Mouse (Mus musculus) forebrain, embryonic 15.5 days (tissue): ENCODE data around the gene Blm. TPM values are rescaled to one million over a fixed set of nuclear protein-coding genes. Genes with fewer than 3 reads are reported as not detected.
"Not testable (repeated sequence)": the region's sequence is repeated elsewhere in the genome, so short reads cannot be mapped to it uniquely, and the experiment has no call there.

Source experiments
- ATAC-seq: fragments of 200-750 bp; cut with Nextera tagmentation; replicated peaks from 2 replicates; pipeline ENCODE4 v1.8.0; 2017; ENCODE audit warnings: mild to moderate bottlenecking, moderate TSS enrichment, moderate library complexity
- H3K27ac ChIP-seq: fragments of 300-500 bp; sonication (generic); replicated peaks from 2 replicates; pipeline ENCODE4 v1.5.1; 2015; ENCODE audit warnings: mild to moderate bottlenecking, inconsistent platforms
- H3K27me3 ChIP-seq: fragments of 300-500 bp; sonication (generic); 2 replicates; pipeline ENCODE4 v1.6.1; 2015; ENCODE audit warnings: inconsistent platforms
- H3K36me3 ChIP-seq: fragments of 300-500 bp; sonication (generic); 2 replicates; pipeline ENCODE4 v1.6.1; 2015; ENCODE audit warnings: mild to moderate bottlenecking, inconsistent platforms
- H3K4me1 ChIP-seq: fragments of 300-500 bp; sonication (generic); 2 replicates; pipeline ENCODE4 v1.6.1; 2015; ENCODE audit warnings: inconsistent platforms
- H3K4me2 ChIP-seq: fragments of 300-500 bp; sonication (generic); replicated peaks from 2 replicates; pipeline ENCODE4 v1.6.1; 2015; ENCODE audit warnings: mild to moderate bottlenecking, inconsistent platforms
- H3K4me3 ChIP-seq: fragments of 300-500 bp; sonication (generic); 2 replicates; pipeline ENCODE4 v1.5.1; 2015; ENCODE audit warnings: mild to moderate bottlenecking, inconsistent platforms
- H3K9ac ChIP-seq: fragments of 300-500 bp; sonication (generic); replicated peaks from 2 replicates; pipeline ENCODE4 v1.6.1; 2015; ENCODE audit warnings: mild to moderate bottlenecking, inconsistent platforms
- H3K9me3 ChIP-seq: fragments of 300-500 bp; sonication (generic); 2 replicates; pipeline ENCODE4 v1.6.1; 2016; ENCODE audit warnings: inconsistent platforms
- WGBS: fragments of 180-500 bp; shearing (Covaris S2); methylation state at CpG from one replicate; pipeline ENCODE4 v1.1.7; 2015; ENCODE audit warnings: mixed read lengths; 5-methylcytosine and 5-hydroxymethylcytosine counted together
- polyA plus RNA-seq: library from polyadenylated mRNA; unstranded; fragments of >200 nt; fragmentation: Nextera tagmentation; extraction: Ambion mirVana; gene quantifications from 2 replicates; pipeline ENCODE4 v1.2.1, GENCODE M21; 2015

Blm gene
- polyA plus RNA-seq, 1 experiment from 2014 or later = 14.5 TPM

- WGBS = 83% methylated on average over 6 of the region's 6 CpGs
- Histone ChIP-seq H3K27me3 (no peaks in the 10 kb centered on the region), H3K9ac (no peak overlapping the region), H3K4me1 (no peaks in the 10 kb centered on the region), H3K36me3 (no peaks in the 10 kb centered on the region), H3K4me3 (no peak overlapping the region), H3K9me3 (no peaks in the 10 kb centered on the region), H3K4me2 (no peak overlapping the region), H3K27ac (no peak overlapping the region)
- ATAC-seq = no peak
Observed at GRCm38 (mm10) chr7:80526698-80527097, 8.2 kb downstream of the Blm start.

GRCm38 (mm10) chr7:80512408-80513085, 22.4 kb downstream of the Blm start:
- no peak overlapping the region for H3K4me3 ChIP-seq
- H3K4me1 ChIP-seq = no peaks in the 10 kb centered on the region
- no peaks in the 10 kb centered on the region for H3K27me3 ChIP-seq
- no peak overlapping the region for H3K9ac ChIP-seq
- H3K36me3 ChIP-seq = peaks cover 11% of the 10 kb centered on the region
- no peak overlapping the region for H3K4me2 ChIP-seq
- H3K27ac ChIP-seq = no peak overlapping the region
- no peak for ATAC-seq
- WGBS = 66% methylated on average over 16 of the region's 16 CpGs
- no peaks in the 10 kb centered on the region for H3K9me3 ChIP-seq

GRCm38 (mm10) chr7:80507697-80508096, 27.2 kb downstream of the Blm start:
- ATAC-seq, H3K27me3 ChIP-seq, H3K4me1 ChIP-seq, H3K9me3 ChIP-seq, H3K4me3 ChIP-seq, H3K9ac ChIP-seq, H3K4me2 ChIP-seq, H3K27ac ChIP-seq: not testable (repeated sequence)
- H3K36me3 ChIP-seq = peaks cover 41% of the 10 kb centered on the region
- WGBS = 97% methylated on average over 26 of the region's 26 CpGs

GRCm38 (mm10) chr7:80506007-80506406, 28.9 kb downstream of the Blm start:
- no peak overlapping the region for H3K4me3 ChIP-seq

GRCm38 (mm10) chr7:80504920-80505319, 30.0 kb downstream of the Blm start:
- H3K27me3 ChIP-seq = no peaks in the 10 kb centered on the region
- H3K4me3 ChIP-seq = no peak overlapping the region
- no peaks in the 10 kb centered on the region for H3K9me3 ChIP-seq
- WGBS = 98% methylated on average over 3 of the region's 3 CpGs
- H3K4me2 ChIP-seq = no peak overlapping the region
- peaks cover 44% of the 10 kb centered on the region for H3K36me3 ChIP-seq
- no peak overlapping the region for H3K9ac ChIP-seq
- H3K27ac ChIP-seq = no peak overlapping the region
- H3K4me1 ChIP-seq = no peaks in the 10 kb centered on the region
- ATAC-seq = no peak

More at GRCm38 (mm10) chr7:80506007-80506406, 28.9 kb downstream of the Blm start:
- H3K9me3 ChIP-seq = no peaks in the 10 kb centered on the region
- ATAC-seq = no peak
- H3K27me3 ChIP-seq = no peaks in the 10 kb centered on the region
- peaks cover 44% of the 10 kb centered on the region for H3K36me3 ChIP-seq
- no peak overlapping the region for H3K9ac ChIP-seq
- H3K4me2 ChIP-seq = no peak overlapping the region
- no peaks in the 10 kb centered on the region for H3K4me1 ChIP-seq
- 93% methylated on average over 3 of the region's 3 CpGs for WGBS
- H3K27ac ChIP-seq = no peak overlapping the region

GRCm38 (mm10) chr7:80501006-80501405, 33.9 kb downstream of the Blm start:
- Histone ChIP-seq H3K4me1 (no peaks in the 10 kb centered on the region), H3K9me3 (no peaks in the 10 kb centered on the region), H3K27me3 (no peaks in the 10 kb centered on the region), H3K27ac (no peak overlapping the region), H3K36me3 (peaks cover 31% of the 10 kb centered on the region), H3K9ac (no peak overlapping the region), H3K4me3 (no peak overlapping the region), H3K4me2 (no peak overlapping the region)
- ATAC-seq = no peak
- WGBS = 81% methylated on average over 7 of the region's 7 CpGs

GRCm38 (mm10) chr7:80500099-80500498, 34.8 kb downstream of the Blm start:
- Histone ChIP-seq H3K27me3 (no peaks in the 10 kb centered on the region), H3K4me1 (no peaks in the 10 kb centered on the region), H3K9me3 (no peaks in the 10 kb centered on the region), H3K4me3 (no peak overlapping the region), H3K36me3 (peaks cover 24% of the 10 kb centered on the region), H3K4me2 (no peak overlapping the region), H3K27ac (no peak overlapping the region), H3K9ac (no peak overlapping the region)
- ATAC-seq = no peak

GRCm38 (mm10) chr7:80499190-80499962, 35.5 kb downstream of the Blm start:
- ATAC-seq = no peak

GRCm38 (mm10) chr7:80496656-80497055, 38.3 kb downstream of the Blm start:
- H3K36me3 ChIP-seq = peaks cover 3% of the 10 kb centered on the region; the same call in 1 of the 2 replicates
- no peaks in the 10 kb centered on the region for H3K27me3 ChIP-seq
- H3K4me3 ChIP-seq = no peak overlapping the region
- H3K9ac ChIP-seq = no peak overlapping the region
- 87% methylated on average over 3 of the region's 3 CpGs for WGBS
- no peak overlapping the region for H3K4me2 ChIP-seq
- no peak for ATAC-seq
- H3K9me3 ChIP-seq = no peaks in the 10 kb centered on the region
- H3K27ac ChIP-seq = no peak overlapping the region
- no peaks in the 10 kb centered on the region for H3K4me1 ChIP-seq

More at GRCm38 (mm10) chr7:80499190-80499962, 35.5 kb downstream of the Blm start:
- Histone ChIP-seq H3K4me3 (no peak overlapping the region), H3K4me1 (no peaks in the 10 kb centered on the region), H3K27me3 (no peaks in the 10 kb centered on the region), H3K27ac (no peak overlapping the region), H3K9ac (no peak overlapping the region), H3K4me2 (no peak overlapping the region), H3K36me3 (peaks cover 18% of the 10 kb centered on the region), H3K9me3 (no peaks in the 10 kb centered on the region)
- 84% methylated on average over 9 of the region's 9 CpGs for WGBS

GRCm38 (mm10) chr7:80495210-80495609, 39.7 kb downstream of the Blm start:
- no peak overlapping the region for H3K9ac ChIP-seq
- no peak overlapping the region for H3K27ac ChIP-seq
- WGBS = 76% methylated on average over 6 of the region's 6 CpGs
- H3K4me2 ChIP-seq = no peak overlapping the region
- no peaks in the 10 kb centered on the region for H3K4me1 ChIP-seq
- no peak for ATAC-seq
- H3K9me3 ChIP-seq = no peaks in the 10 kb centered on the region
- H3K36me3 ChIP-seq = peaks cover 3% of the 10 kb centered on the region; the same call in 1 of the 2 replicates
- H3K27me3 ChIP-seq = no peaks in the 10 kb centered on the region
- H3K4me3 ChIP-seq = no peak overlapping the region

GRCm38 (mm10) chr7:80491995-80492394, 42.9 kb downstream of the Blm start:
- no peak overlapping the region for H3K27ac ChIP-seq
- H3K36me3 ChIP-seq = peaks cover 3% of the 10 kb centered on the region; the same call in 1 of the 2 replicates
- H3K27me3 ChIP-seq = no peaks in the 10 kb centered on the region
- H3K4me2 ChIP-seq = no peak overlapping the region
- H3K4me3 ChIP-seq = no peak overlapping the region
- WGBS = 98% methylated on average over 3 of the region's 3 CpGs
- H3K4me1 ChIP-seq = no peaks in the 10 kb centered on the region
- no peaks in the 10 kb centered on the region for H3K9me3 ChIP-seq
- no peak for ATAC-seq
- no peak overlapping the region for H3K9ac ChIP-seq

- H3K36me3 ChIP-seq = peaks cover 3% of the 10 kb centered on the region; the same call in 1 of the 2 replicates
- H3K27ac ChIP-seq = no peak overlapping the region
- no peak overlapping the region for H3K4me2 ChIP-seq
- H3K9ac ChIP-seq = no peak overlapping the region
- no peak for ATAC-seq
- no peaks in the 10 kb centered on the region for H3K27me3 ChIP-seq
- no peak overlapping the region for H3K4me3 ChIP-seq
- H3K9me3 ChIP-seq = no peaks in the 10 kb centered on the region
- no peaks in the 10 kb centered on the region for H3K4me1 ChIP-seq
- WGBS = 97% methylated on average over 3 of the region's 3 CpGs
Observed at GRCm38 (mm10) chr7:80491086-80491485, 43.8 kb downstream of the Blm start.
